Mouse (Mus musculus): ENCODE measurements at regions not wholly inside any gene's neighbourhood (a gene's known extent, or its start where the extent isn't known, plus 50 kb on each side); places are given as distances from the start of the nearest gene placed in this dataset.

DNA sequence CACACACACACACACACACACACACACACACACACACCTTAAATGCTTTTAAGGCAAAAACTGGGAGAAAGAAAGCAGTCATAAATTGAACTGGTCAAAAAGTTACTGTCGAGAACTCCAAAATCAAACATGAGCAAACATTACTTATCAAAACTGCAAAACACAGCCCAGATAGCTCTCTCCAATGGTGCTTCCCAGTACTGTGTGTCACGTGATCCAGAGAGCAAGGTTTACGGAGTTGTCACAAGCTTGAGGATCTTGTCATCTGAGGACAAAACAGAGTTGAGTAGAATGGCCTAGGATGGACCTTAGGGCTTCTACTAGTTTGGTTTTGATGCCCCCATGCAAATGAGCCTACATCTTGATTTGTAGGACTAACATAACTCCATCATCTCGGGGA is 102.3 kb upstream of the Bcl6 start:
- no peak for DNase-seq

DNA sequence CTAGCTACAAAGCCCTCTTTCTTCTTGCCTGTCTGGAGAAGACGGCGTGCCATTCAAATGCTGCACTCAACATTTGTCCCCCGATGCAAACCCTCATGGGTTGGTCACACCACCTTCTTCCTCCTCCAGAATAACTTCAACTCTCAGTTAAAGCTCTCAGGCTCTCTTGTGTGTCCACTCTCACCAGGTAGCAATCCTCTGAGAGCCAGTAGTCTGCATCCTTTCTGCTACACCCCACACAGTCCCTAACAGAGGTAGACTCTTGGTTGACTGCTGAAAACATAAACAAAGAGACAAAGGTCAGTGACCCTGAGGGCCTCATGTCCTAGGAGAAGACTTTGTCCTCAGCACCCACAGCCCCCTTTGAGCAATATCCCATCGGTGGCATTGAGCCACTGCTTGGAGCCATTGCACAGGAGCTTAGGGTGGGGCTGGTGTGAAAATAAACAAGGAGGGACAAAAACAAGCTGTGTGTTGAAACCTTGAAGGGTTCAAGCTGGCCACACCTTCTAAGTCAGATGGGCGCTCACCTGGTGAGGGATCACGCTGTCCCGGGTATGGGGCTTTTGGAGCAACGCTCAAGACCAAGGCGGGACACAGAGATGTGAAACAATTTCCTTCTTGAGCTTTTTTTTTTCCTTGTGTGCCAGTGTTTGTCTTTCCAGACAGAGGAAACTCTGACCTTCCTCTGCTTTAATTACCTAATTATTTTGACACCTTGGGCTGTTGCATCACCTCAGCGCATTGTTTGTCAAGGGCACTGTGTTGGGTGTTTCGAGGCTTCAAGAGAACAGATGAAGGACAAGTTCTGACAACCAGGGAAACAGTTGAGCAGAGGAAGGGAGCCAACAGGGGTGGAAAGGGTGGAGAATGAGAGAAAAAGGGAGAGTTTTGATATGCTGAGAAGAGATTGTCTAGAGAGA is 101.4 kb upstream of the Bcl6 start:
- peak; percentile 45 for DNase-seq

GRCm38 (mm10) chr16:24083966-24084365 is 95.3 kb upstream of the Bcl6 start:
- no peak for DNase-seq

GRCm38 (mm10) chr16:24080471-24080870 is 91.8 kb upstream of the Bcl6 start:
- no peak for DNase-seq

DNA sequence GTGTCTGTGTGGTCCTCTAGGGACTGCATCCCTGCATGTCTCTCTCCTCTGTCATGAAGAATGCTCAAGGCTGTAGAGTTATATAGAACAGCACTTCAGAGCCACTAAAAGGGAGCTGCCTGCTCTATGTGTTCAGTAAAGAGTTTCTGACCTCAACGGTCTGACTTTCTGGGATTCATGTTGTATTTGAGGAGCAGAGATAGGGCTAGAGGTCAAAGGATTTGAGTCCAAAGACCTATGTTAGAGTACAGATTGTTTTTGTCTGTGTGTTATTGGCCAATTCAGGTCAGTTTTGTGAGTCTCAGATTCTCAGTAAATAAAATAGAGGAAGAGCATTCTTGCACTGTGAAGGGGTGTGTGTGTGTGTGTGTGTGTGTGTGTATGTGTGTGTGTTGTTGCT is 90.0 kb upstream of the Bcl6 start:
- DNase-seq: no peak

DNA sequence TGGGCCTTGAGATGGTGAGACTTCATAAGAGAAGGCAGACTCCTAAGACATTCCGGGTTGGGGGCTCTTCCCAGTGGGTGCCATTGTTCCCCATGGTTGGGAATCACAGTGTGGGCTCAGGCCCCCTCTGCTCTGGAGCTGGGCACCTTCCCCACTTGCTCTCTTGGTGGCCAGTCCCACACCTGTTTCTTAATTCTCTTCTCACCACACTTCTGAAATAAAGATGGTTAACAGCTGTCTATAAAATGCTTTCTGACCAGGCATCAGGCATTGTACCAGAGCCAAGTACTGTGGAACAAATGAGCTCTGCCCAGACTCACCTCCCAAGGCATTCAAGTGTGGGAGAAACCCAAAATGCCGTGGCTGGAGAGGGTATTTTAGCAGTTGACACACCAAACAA is 88.8 kb upstream of the Bcl6 start:
- DNase-seq: no peak

DNA sequence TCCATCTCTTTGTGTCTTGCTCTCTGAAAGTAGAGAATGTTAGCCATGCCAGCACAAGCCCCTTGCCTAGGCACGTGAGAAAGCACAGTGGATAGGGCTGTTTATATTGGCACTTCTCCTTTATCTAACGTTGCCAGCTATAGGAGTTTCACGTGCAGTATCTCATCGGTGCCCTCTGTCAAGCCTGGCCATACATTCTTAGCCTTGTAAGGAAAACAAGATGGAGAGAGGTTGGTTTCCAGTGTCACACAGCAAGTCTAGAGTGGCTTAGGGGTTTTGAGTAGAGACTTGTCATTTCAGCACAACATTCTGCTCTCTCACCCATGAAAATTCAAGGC is 88.1 kb upstream of the Bcl6 start:
- DNase-seq: no peak

- DNase-seq: peak; percentile 64
These were observed 87.6 kb upstream of the Bcl6 start for GRCm38 (mm10) chr16:24076109-24076798.

DNA sequence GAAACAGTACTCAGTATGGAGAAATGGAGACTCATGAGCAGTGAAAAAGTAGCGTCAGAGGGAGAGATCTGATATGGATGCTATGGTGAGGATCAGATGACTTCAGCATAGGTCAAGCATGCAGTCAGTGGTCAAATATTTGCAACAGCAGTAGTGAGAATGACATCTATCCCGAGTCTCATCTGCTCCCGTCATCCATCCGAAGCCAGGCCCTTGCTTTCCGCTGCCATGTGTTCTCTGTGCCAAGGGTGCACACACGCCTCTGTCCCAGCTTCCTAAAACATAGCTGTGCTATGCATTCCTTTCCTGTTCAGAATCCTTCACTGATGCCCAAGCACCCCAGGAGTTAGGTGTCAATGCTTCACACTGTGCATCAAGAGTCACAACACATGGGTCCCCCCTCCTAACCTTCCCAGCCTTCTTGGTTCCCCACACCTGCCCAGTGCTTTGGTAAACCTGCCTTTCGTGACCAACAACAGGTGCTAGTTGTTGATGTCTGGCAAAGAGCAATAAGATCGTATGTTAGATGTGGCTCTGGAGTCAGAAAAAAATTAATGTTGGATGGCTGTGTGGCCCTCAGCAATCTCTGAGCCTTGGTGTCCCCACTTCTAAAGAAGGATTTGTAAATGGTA is 85.1 kb upstream of the Bcl6 start:
- no peak for DNase-seq

- DNase-seq: no peak
These were observed 84.4 kb upstream of the Bcl6 start for GRCm38 (mm10) chr16:24073065-24073464.

DNA sequence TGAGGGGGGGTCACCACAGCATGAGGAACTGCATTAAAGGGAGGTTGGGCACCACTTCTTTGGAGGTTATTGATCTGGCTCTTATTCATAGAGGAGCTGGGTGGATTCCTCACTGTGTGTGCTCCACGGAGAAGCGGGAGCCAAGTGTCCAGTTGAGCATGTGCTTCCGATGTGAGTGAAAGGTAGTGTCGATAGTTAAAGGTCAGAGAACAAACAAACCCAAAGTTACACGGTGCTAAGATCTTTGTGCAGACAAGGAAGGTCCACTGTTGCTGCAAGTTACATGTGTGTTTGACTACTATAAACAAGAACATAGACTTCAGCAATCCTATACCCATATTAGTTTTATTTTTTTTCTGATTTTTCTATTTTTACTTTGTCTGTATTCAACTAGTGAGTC is 80.8 kb upstream of the Bcl6 start:
- DNase-seq: no peak

DNA sequence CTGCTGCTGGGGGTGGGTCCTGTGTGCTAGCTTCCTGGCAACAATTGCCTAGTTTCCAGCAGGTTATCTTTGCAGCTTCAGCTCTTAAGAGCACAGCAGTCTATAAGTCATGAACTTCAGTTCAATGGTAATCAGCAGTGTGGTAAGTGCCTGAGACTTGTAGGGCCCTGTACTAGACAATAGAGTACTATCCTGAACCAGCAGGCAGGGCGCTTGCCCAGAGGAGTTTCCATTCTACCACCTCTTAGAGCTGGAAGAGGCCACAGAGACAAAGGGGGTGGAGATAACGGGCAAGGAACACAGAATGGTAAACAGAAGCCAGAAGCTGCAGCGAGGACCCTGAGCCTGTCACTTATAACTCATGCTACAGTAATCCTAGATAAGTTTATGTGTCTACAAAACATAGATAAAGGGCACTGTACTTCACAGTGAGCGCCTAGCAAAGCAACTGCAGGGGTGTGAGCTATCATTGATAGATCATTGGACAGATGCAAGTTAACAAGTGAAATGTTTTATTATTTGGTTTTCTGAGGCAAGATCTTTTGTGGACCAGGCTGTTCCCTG is 79.7 kb upstream of the Bcl6 start:
- DNase-seq: no peak

GRCm38 (mm10) chr16:24062314-24062713 is 73.7 kb upstream of the Bcl6 start:
- DNase-seq: no peak

DNA sequence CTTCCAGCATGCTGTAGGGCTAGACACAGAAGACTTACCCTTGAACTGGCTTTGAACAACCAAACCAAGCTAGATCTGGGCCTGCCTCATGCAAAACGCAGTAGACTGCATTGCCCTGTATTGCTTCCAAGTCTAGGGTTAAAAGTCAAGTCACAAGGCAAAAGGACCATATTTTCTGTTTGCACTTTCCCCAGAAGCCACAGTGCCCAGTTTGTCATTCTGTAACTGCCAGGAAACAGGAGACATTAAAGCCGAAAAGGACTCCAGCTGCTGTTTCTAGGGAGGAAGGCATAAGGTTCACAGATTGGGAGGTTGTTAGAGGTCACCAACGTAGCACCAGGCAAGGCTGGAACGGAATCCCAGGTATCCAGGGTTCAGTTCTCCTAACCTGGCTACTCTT is 72.8 kb upstream of the Bcl6 start:
- no peak for DNase-seq

DNA sequence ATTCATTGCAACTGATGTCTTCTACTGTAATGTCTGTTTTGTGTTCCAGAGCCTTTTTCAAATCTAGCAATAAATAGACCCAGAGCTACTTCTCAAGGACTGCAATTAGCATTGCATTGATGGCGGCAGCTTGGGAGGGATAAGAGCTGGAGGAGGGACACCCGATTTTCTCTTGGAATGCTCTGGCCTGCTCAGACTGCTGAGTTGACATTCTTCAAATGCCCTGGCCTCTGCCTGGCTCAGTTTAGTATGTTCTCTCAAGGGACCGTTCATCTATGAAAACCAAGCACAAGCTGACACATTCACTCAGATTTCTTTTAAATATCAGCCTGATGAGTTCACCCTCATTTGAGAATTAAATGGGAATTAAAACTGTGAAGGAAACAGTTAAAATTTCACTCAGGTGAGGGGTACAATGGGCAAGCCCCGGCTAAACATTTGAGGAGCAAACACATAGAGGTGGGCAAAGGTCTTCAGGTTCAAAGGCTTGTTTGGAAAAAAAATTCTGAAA is 70.5 kb upstream of the Bcl6 start:
- DNase-seq: no peak

- peak; percentile 72 for DNase-seq
These were observed 68.4 kb upstream of the Bcl6 start for GRCm38 (mm10) chr16:24056885-24057531.

DNA sequence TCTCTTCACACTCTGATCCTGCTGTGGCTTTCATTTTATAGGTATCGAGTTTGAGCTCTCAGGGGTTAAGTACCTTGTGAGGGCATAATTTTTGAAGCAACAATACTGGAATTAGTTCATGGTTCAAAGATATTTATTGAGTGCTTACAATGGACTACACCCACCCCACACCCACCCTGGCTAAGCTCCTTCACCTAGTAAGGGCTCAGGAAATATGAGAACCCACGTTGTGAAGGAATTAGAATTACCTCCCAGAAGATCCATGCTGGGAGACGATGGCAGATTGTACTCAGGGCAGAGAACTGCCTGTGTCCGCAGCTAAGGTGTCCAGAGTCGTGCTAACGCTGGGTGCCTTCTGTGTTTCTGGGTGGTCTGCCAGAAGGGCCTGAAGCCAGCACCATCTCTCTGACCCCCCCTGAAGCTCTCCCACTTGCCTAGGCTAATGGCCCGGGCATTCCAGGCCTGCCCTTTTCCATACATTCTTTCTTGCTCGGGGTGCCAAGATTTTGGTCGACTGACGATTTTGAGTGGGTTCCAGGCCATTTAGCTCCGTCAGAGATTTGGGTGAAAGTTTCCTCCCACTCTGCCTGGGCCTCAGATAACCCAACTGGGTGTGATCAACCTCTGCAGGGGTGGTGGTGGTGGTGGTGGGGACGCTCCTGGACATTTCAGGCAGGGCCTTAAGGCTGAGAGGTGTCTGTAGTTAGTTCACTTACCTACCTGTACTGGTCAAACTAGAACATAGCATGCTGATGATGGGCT is 67.7 kb upstream of the Bcl6 start:
- no peak for DNase-seq

DNA sequence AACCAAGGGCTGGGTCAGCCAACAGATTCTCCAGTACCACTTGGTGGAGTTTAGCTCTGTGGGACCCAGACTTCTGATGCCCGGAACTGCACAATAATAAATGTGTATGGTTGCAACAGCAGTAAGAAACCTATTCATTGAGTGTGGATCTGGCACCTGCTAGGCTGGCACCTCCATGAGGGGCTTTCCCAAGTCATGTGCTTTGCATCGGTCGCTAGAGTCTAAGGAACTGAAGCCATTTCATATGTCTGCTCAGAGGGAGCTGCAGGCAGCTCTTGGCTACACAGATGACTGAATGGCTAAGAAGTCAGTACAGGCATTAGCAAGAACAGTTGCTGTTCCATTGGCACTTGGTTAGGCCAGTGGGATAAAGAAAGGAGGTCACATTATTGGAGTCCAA is 65.6 kb upstream of the Bcl6 start:
- no peak for DNase-seq

DNA sequence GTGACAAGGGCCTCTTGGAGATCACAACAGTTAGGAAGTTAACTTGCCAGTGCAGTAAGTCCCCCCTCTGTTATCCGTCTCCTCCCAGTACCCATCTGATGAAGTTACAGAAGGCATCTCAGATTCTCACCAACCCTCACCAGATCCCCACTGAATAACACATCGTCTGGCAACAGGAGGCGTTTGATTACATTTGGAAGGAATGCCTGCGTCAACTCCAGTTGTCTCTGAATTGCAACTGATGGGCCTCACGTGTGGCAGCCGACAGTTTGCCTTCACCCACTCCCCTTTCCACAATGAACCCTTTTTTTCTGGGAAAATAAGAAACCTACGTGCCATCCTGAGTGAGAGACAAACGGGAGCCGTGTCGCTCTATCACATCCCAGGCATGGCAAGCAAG is 64.8 kb upstream of the Bcl6 start:
- DNase-seq: no peak

- no peak for DNase-seq
These were observed 62.4 kb upstream of the Bcl6 start for GRCm38 (mm10) chr16:24050856-24051640.

DNA sequence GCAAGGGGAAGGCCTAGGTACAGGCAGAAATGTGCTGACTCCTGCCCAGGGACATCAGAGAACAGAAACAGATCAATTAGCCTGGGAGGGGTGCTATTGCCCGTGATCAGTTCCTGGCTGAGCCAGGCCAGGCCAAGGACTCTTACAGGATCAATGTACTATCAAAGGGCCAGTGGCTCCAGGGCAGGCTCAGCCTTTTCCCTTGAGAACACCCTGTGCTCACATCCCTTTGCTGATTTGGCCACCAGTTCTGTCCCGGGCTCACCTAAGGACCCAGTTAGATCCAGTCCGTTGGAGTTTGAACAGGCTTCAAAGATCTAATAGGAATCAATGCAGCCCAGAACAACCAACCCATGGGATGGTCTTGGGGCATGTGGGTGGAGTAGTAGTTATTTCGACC is 55.1 kb upstream of the Bcl6 start:
- no peak for DNase-seq

All from lung, postnatal 36 days (tissue).